Comparison of ENCODE assay signal across 22 mouse cellular contexts in genomic region chr2:35193976-35194375, GRCm38 (mm10). TPM values are rescaled to one million over a fixed set of nuclear protein-coding genes. Genes with fewer than 3 reads are reported as not detected.
DNase-seq lines count a peak whose midpoint lies in the region; ATAC-seq and TF ChIP-seq lines count a peak whose summit lies in the region.
"Had no signal": no experiment of that assay in that cellular context is flagged by ENCODE, and none has a peak within 500 bp of the region (broad histone marks: within the 10 kb centered on the region; RNA-seq: fewer than 3 reads in every experiment).

No protein-coding gene starts in this region.

- no peaks in the 10 kb centered on the region for H3K27me3 ChIP-seq in kidney, adult 2 months (replicated peaks; ENCODE audit: control insufficient read depth, insufficient read depth, low read length)
- no peaks in the 10 kb centered on the region for H3K27me3 ChIP-seq in stomach, embryonic 16.5 days (ENCODE audit: control insufficient read depth, insufficient read depth, low read length)
- H3K27me3 ChIP-seq: CH12.LX; embryonic facial prominence, embryonic 15.5 days; forebrain, embryonic 12.5 days; heart, embryonic 12.5 days; Patski had no signal

- H3K9me3 ChIP-seq in stomach, embryonic 16.5 days (replicated peaks; ENCODE audit: control insufficient read depth, low read length): no peaks in the 10 kb centered on the region
- H3K9me3 ChIP-seq: embryonic facial prominence, embryonic 15.5 days; forebrain, embryonic 12.5 days; heart, embryonic 12.5 days; hindbrain, embryonic 10.5 days had no signal

- no peak overlapping the region for H3K4me2 ChIP-seq in stomach, embryonic 16.5 days (ENCODE audit: low read depth, low read length)
- H3K4me2 ChIP-seq: embryonic facial prominence, embryonic 15.5 days; forebrain, embryonic 12.5 days; heart, embryonic 12.5 days; hindbrain, embryonic 14.5 days had no signal

- whole genome bisulfite sequencing in kidney, adult 2 months: 83% methylated on average over 1 of the region's 1 CpGs
- WGBS in stomach, embryonic 16.5 days: 75% methylated on average over 1 of the region's 1 CpGs

- TF ChIP-seq POLR2A in kidney, adult 2 months (IDR thresholded peaks at IDR 0.05; ENCODE audit: low read depth, low read length): no peak
- TF ChIP-seq POLR2A in bone marrow macrophage, adult 2 months (IDR thresholded peaks at IDR 0.05; ENCODE audit: borderline replicate concordance, low read depth, low read length): no peak

- no peak for TF ChIP-seq CTCF in kidney, adult 2 months (conservative IDR thresholded peaks at IDR 0.05; ENCODE audit: insufficient read depth, insufficient read length, low read depth, low read length)
- TF ChIP-seq CTCF in bone marrow macrophage, adult 2 months (IDR thresholded peaks at IDR 0.05; ENCODE audit: low read depth, low read length): no peak

- H3K36me3 ChIP-seq in kidney, adult 2 months (ENCODE audit: control insufficient read depth, insufficient read depth, low read length): no peaks in the 10 kb centered on the region
- H3K36me3 ChIP-seq in stomach, embryonic 16.5 days (ENCODE audit: control insufficient read depth, insufficient read depth, low read length): 0 out of 2 replicates have a peak, but pooled peaks cover 5% of the 10 kb centered on the region

- H3K4me3 ChIP-seq in kidney, adult 2 months (ENCODE audit: insufficient read depth, low read depth, low read length): no peak overlapping the region
- no peak overlapping the region for H3K4me3 ChIP-seq in bone marrow macrophage, adult 2 months (ENCODE audit: insufficient read depth, low read length)
- H3K4me3 ChIP-seq in stomach, embryonic 16.5 days (replicated peaks; ENCODE audit: low read length): no peak overlapping the region
- H3K4me3 ChIP-seq: embryonic facial prominence, embryonic 15.5 days; forebrain, embryonic 12.5 days; heart, adult 2 months; heart, embryonic 12.5 days; hindbrain, embryonic 10.5 days had no signal

- H3K9ac ChIP-seq in stomach, embryonic 16.5 days (ENCODE audit: low read length): no peak overlapping the region
- H3K9ac ChIP-seq: embryonic facial prominence, embryonic 15.5 days; forebrain, embryonic 12.5 days; heart, embryonic 12.5 days; hindbrain, embryonic 14.5 days had no signal

- DNase-seq in kidney, adult 2 months: no peak
- no peak for DNase-seq in kidney, postnatal 25 days
- peak; percentile 67 for DNase-seq in fat pad, adult 2 months (ENCODE audit: extremely low read depth, low read depth, low spot score)
- DNase-seq in lung, postnatal 25 days (ENCODE audit: low spot score): no peak
- DNase-seq in layer of hippocampus, postnatal 14 days (ENCODE audit: low spot score in 2 of 2): no peak
- DNase-seq: adrenal gland, postnatal 14 days; cerebellum, adult 18-20 months; cerebellum, adult 9-11 months; cerebellum, postnatal 36 days; gastrocnemius, postnatal 25 days; heart, adult 2 months had no signal

- peaks cover 19% of the 10 kb centered on the region; the same call in 1 of the 2 replicates for H3K4me1 ChIP-seq in kidney, adult 2 months (ENCODE audit: control insufficient read depth, insufficient read depth, low read length)
- H3K4me1 ChIP-seq in bone marrow macrophage, adult 2 months (ENCODE audit: control insufficient read depth, insufficient read depth, low read length): peaks cover 21% of the 10 kb centered on the region
- peaks cover 7% of the 10 kb centered on the region; the same call in 1 of the 2 replicates for H3K4me1 ChIP-seq in stomach, embryonic 16.5 days (ENCODE audit: control insufficient read depth, insufficient read depth, low read length)

- 0 out of 2 replicates have a peak overlapping the region, but pooled peaks have one; percentile 23 for H3K27ac ChIP-seq in kidney, adult 2 months (ENCODE audit: insufficient read depth, low read depth, low read length)
- H3K27ac ChIP-seq in bone marrow macrophage, adult 2 months (ENCODE audit: insufficient read depth, low read depth, low read length): peak overlapping the region; percentile 26; the same call in 1 of the 2 replicates
- H3K27ac ChIP-seq in stomach, embryonic 16.5 days (ENCODE audit: low read length): peak overlapping the region; percentile 49; the same call in 1 of the 2 replicates
- H3K27ac ChIP-seq: embryonic facial prominence, embryonic 15.5 days; forebrain, embryonic 12.5 days; heart, adult 2 months; hindbrain, embryonic 10.5 days; hindbrain, embryonic 14.5 days had no signal

- no peak for ATAC-seq in stomach, embryonic 16.5 days (ENCODE audit: insufficient read depth, low FRiP score)
- ATAC-seq: activated CD4-positive, CD25-positive, alpha-beta regulatory T cell, adult 4 months; forebrain, embryonic 16.5 days; Patski had no signal

RNA-seq across cellular contexts. Expression of gene Rab14, which starts 6.9 kb away (rescaled TPM):
- polyA plus RNA-seq in kidney, adult 2 months (2012; rRNA removed): 149 and 170 TPM in 2 replicates
- 259 and 260 TPM in 2 replicates for polyA plus RNA-seq in bone marrow macrophage, adult 2 months (2012; ENCODE audit: insufficient read depth, insufficient read length, missing spikeins)
- 292 and 332 TPM in 2 replicates for polyA plus RNA-seq in stomach, embryonic 16.5 days (2015; fragmentation: Nextera tagmentation; extraction: Ambion mirVana)
- total RNA-seq in layer of hippocampus, postnatal 14 days (2021): 100 to 1,000 TPM; 229 to 234 TPM
